Mouse (Mus musculus): ENCODE data around the gene Apbb2.

DNA sequence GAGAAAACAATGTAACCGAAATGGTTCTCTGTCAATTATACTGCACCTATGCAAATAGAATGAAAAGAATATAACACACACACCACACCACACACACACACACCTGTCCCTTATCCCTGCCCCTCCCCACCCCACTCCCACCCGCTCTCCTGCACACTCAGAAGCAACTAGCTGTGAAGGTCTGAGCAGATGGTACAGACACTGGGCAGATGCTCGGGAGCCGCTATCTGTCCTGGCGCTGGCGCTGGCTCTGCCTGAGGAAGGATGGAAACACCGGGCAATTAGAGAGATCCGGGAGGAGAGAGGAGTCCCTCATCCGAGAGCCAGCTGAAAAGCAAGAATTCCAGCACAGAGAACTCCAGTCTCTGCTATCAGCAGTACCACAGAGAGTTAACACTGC lies 42.3 kb downstream of the Apbb2 start:
- TF ChIP-seq USF1 (IDR thresholded peaks at IDR 0.05; ENCODE audit: low read depth) (no peak), POLR2AphosphoS2 (IDR thresholded peaks at IDR 0.05; ENCODE audit: insufficient read length, low read depth) (no peak), MAX (IDR thresholded peaks at IDR 0.05; ENCODE audit: low read depth) (no peak), POLR2A (IDR thresholded peaks at IDR 0.05; ENCODE audit: insufficient read length, low read depth) (no peak)
